21 mouse cellular contexts compared by ENCODE assay signal in the genomic region with DNA sequence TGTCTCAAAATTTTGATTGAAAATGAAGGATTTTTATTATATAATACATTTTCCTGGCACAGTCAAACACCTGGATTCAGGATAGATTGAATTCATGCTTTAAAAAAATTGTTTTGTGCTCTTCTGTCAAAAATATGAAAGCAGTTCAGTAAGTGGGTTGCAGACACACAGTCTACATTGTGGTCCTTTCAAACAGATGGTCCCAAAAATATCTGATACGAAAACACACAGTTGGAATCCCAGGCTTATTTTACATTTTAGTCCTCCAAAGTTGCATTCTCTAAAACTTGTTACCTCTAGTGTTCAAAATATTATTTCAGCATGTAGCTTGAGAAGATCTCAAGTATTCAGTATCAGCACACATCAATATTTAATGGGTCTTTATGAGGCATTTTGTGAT. TPM values are rescaled to one million over a fixed set of nuclear protein-coding genes. Genes with fewer than 3 reads are reported as not detected.
DNase-seq lines count a peak whose midpoint lies in the region; ATAC-seq lines count a peak whose summit lies in the region.
"Had no signal": no experiment of that assay in that cellular context is flagged by ENCODE, and none has a peak within 500 bp of the region (broad histone marks: within the 10 kb centered on the region; RNA-seq: fewer than 3 reads in every experiment).

No protein-coding gene starts in this region.

- ATAC-seq in frontal cortex, adult (ENCODE audit: low TSS enrichment): peak; percentile 86
- ATAC-seq: activated CD4-positive, CD25-positive, alpha-beta regulatory T cell, adult 4 months; CD4-positive, CD25-positive, alpha-beta regulatory T cell, adult 4 months; Patski had no signal

- no peak for DNase-seq in frontal cortex, adult 2 months (ENCODE audit: extremely low spot score in 1 of 2, low spot score in 1 of 2)
- DNase-seq in brain, adult 2 months (ENCODE audit: low read depth, low spot score): peak; percentile 40
- peak; percentile 38 for DNase-seq in telencephalon, adult 2 months (ENCODE audit: low read depth, low spot score)
- DNase-seq in kidney, postnatal 25 days: no peak
- DNase-seq in adrenal gland, adult (ENCODE audit: inconsistent age in 2 of 2, low spot score in 1 of 2): no peak
- DNase-seq: adrenal gland, adult 2 months; adrenal gland, adult 8-10 months; adrenal gland, postnatal 10 days; adrenal gland, postnatal 14 days; adrenal gland, postnatal 25 days; adrenal gland, postnatal 36 days; B cell, adult 2 months; cerebellum, adult 11 months; cerebellum, adult 11-12 months; cerebellum, adult 18-20 months; cerebellum, adult 2 months; cerebellum, adult 8-10 months had no signal

RNA-seq across cellular contexts. Expression of a gene that starts 5.4 kb away (rescaled TPM):
- 115 and 122 TPM in 2 replicates for polyA plus RNA-seq in frontal cortex, adult 2 months (2012; rRNA removed)

Comparison
In these comparisons a context has a peak if more than half of its experiments do, and no peak if none do; other contexts are left out.
1. DNase-seq: peak in brain, adult 2 months (single experiment) and telencephalon, adult 2 months (single experiment); none in frontal cortex, adult 2 months (0 of 2), kidney, postnatal 25 days (0 of 2) and adrenal gland, adult (0 of 2).